Mouse (Mus musculus): ENCODE measurements around the gene Ip6k2. TPM values are rescaled to one million over a fixed set of nuclear protein-coding genes. Genes with fewer than 3 reads are reported as not detected.

The Ip6k2 gene
- polyA plus RNA-seq, 1 experiment from 2014 or later = 178 TPM

Small RNAs within 50 kb of the gene (microRNA-seq; reads per million reads assigned to microRNA genes)
- not detected for gene Gm23156

Other genes with a start within 250 kb of the Ip6k2 start
- gene Impdh2, start 223.5 kb upstream of the Ip6k2 start, polyA plus RNA-seq (2015; fragmentation: Nextera tagmentation; extraction: Ambion mirVana) = 101 and 110 TPM in 2 replicates
- gene Ndufaf3, start 216.4 kb upstream of the Ip6k2 start, polyA plus RNA-seq (2015; fragmentation: Nextera tagmentation; extraction: Ambion mirVana) = 71.8 and 78.2 TPM in 2 replicates
- gene Dalrd3, start 213.9 kb upstream of the Ip6k2 start, polyA plus RNA-seq (2015; fragmentation: Nextera tagmentation; extraction: Ambion mirVana) = 328 and 331 TPM in 2 replicates
- gene Wdr6, start 205.1 kb upstream of the Ip6k2 start, polyA plus RNA-seq (2015; fragmentation: Nextera tagmentation; extraction: Ambion mirVana) = 326 and 352 TPM in 2 replicates
- gene P4htm, start 186.1 kb upstream of the Ip6k2 start, polyA plus RNA-seq (2015; fragmentation: Nextera tagmentation; extraction: Ambion mirVana) = 40.1 and 40.2 TPM in 2 replicates
- 44.6 and 48.0 TPM in 2 replicates for gene Arih2, start 134.4 kb upstream of the Ip6k2 start, polyA plus RNA-seq (2015; fragmentation: Nextera tagmentation; extraction: Ambion mirVana)
- 48.7 and 51.3 TPM in 2 replicates for gene Slc25a20, start 121.7 kb upstream of the Ip6k2 start, polyA plus RNA-seq (2015; fragmentation: Nextera tagmentation; extraction: Ambion mirVana)
- gene Prkar2a, start 94.5 kb upstream of the Ip6k2 start, polyA plus RNA-seq (2015; fragmentation: Nextera tagmentation; extraction: Ambion mirVana) = 36.8 and 52.8 TPM in 2 replicates
- 32.2 and 35.1 TPM in 2 replicates for gene Nckipsd, start 24.6 kb downstream of the Ip6k2 start, polyA plus RNA-seq (2015; fragmentation: Nextera tagmentation; extraction: Ambion mirVana)
- gene Celsr3, start 42.5 kb downstream of the Ip6k2 start, polyA plus RNA-seq (2015; fragmentation: Nextera tagmentation; extraction: Ambion mirVana) = 11.6 and 12.8 TPM in 2 replicates
- 21.9 and 22.2 TPM in 2 replicates for gene Slc26a6, start 69.5 kb downstream of the Ip6k2 start, polyA plus RNA-seq (2015; fragmentation: Nextera tagmentation; extraction: Ambion mirVana)
- 0.17 TPM in 1 of 2 replicates, not detected in the other for gene Tmem89, start 130.8 kb downstream of the Ip6k2 start, polyA plus RNA-seq (2015; fragmentation: Nextera tagmentation; extraction: Ambion mirVana)
- gene Uqcrc1, start 152.8 kb downstream of the Ip6k2 start, polyA plus RNA-seq (2015; fragmentation: Nextera tagmentation; extraction: Ambion mirVana) = 521 and 553 TPM in 2 replicates
- gene Col7a1, start 169.8 kb downstream of the Ip6k2 start, polyA plus RNA-seq (2015; fragmentation: Nextera tagmentation; extraction: Ambion mirVana) = 1.5 and 1.7 TPM in 2 replicates
- not detected in 2 replicates for gene Ucn2, start 202.2 kb downstream of the Ip6k2 start, polyA plus RNA-seq (2015; fragmentation: Nextera tagmentation; extraction: Ambion mirVana)
- 31.3 and 31.9 TPM in 2 replicates for gene Pfkfb4, start 208.0 kb downstream of the Ip6k2 start, polyA plus RNA-seq (2015; fragmentation: Nextera tagmentation; extraction: Ambion mirVana)